Mouse (Mus musculus) E14TG2a.4 (cell line): Measurements from ENCODE around the gene 9130019O22Rik.

Experiments used
- CTCF ChIP-seq: conservative IDR thresholded peaks from 2 replicates; pipeline ENCODE4 v1.5.1; 2014; ENCODE audit warnings: low read length
- NANOG ChIP-seq: IDR thresholded peaks from 2 replicates; pipeline ENCODE4 v1.6.1; 2014; ENCODE audit warnings: borderline replicate concordance, low read length, mixed read lengths
- POU5F1 ChIP-seq: IDR thresholded peaks from 2 replicates; pipeline ENCODE4 v1.6.1; 2014; ENCODE audit warnings: low read length, borderline replicate concordance

DNA sequence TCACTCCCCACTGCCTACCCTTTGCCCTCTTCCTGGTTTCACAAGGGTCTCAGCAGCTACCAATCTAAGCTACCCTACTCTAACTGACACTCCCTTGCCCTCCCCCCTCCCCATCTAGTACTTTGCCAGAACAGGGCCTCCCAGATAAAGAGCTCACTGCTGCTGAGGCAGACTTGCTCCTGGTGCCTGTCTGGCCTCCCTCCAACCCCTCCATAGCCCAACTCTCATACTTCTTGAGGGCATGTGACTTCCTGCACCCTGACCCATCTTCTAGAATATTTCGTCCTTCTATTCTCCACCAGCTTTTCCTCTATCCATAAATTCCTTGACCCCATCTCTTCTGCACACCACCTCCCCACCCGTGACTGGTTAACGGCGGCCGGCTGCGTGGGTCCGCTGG is 44.1 kb downstream of the 9130019O22Rik start:
- TF ChIP-seq CTCF (no peak), NANOG (no peak), POU5F1 (no peak)
